ENCODE assay signal across 12 mouse cellular contexts in genomic region chr2:180500726-180501125, GRCm38 (mm10). TPM values are rescaled to one million over a fixed set of nuclear protein-coding genes. Genes with fewer than 3 reads are reported as not detected.
DNase-seq lines count a peak whose midpoint lies in the region; ATAC-seq lines count a peak whose summit lies in the region.
"Had no signal": no experiment of that assay in that cellular context is flagged by ENCODE, and none has a peak within 500 bp of the region (broad histone marks: within the 10 kb centered on the region; RNA-seq: fewer than 3 reads in every experiment).

No protein-coding gene starts in this region.

- no peak overlapping the region for H3K4me3 ChIP-seq in heart, embryonic 12.5 days
- H3K4me3 ChIP-seq in neural tube, embryonic 12.5 days, result no peak overlapping the region
- H3K4me3 ChIP-seq in hindbrain, embryonic 16.5 days (ENCODE audit: low read length), result peak overlapping the region; percentile 47
- H3K4me3 ChIP-seq in stomach, embryonic 16.5 days (replicated peaks; ENCODE audit: low read length), result peak overlapping the region; percentile 16; the same call in 1 of the 2 replicates
- H3K4me3 ChIP-seq: megakaryocyte, embryonic 14.5 days had no signal

- peaks cover 32% of the 10 kb centered on the region for H3K4me1 ChIP-seq in heart, embryonic 12.5 days (replicated peaks)
- H3K4me1 ChIP-seq in neural tube, embryonic 12.5 days, result peaks cover 25% of the 10 kb centered on the region
- H3K4me1 ChIP-seq in hindbrain, embryonic 16.5 days (ENCODE audit: control insufficient read depth, insufficient read depth, low read depth, low read length), result peaks cover 21% of the 10 kb centered on the region
- peaks cover 18% of the 10 kb centered on the region for H3K4me1 ChIP-seq in stomach, embryonic 16.5 days (ENCODE audit: control insufficient read depth, insufficient read depth, low read length)

- no peak for ATAC-seq in heart, embryonic 12.5 days (ENCODE audit: insufficient number of reproducible peaks, low FRiP score)
- ATAC-seq in neural tube, embryonic 12.5 days (ENCODE audit: low FRiP score, low read depth), result no peak
- no peak for ATAC-seq in hindbrain, embryonic 16.5 days
- no peak for ATAC-seq in stomach, embryonic 16.5 days (ENCODE audit: insufficient read depth, low FRiP score)

- H3K27me3 ChIP-seq in heart, embryonic 12.5 days (replicated peaks), result peaks cover 73% of the 10 kb centered on the region
- H3K27me3 ChIP-seq in neural tube, embryonic 12.5 days (replicated peaks), result peaks cover 41% of the 10 kb centered on the region
- H3K27me3 ChIP-seq in hindbrain, embryonic 16.5 days (replicated peaks; ENCODE audit: control insufficient read depth, insufficient read depth, low read length), result peaks cover 17% of the 10 kb centered on the region
- H3K27me3 ChIP-seq in stomach, embryonic 16.5 days (ENCODE audit: control insufficient read depth, insufficient read depth, low read length), result peaks cover 34% of the 10 kb centered on the region

- DNase-seq in heart, adult 9 months (ENCODE audit: low spot score in 2 of 2), result no peak
- DNase-seq in neural tube, embryonic 10.5 days (ENCODE audit: extremely low spot score, low spot score), result no peak
- no peak for DNase-seq in adrenal gland, adult 18-20 months (ENCODE audit: low spot score in 2 of 2)
- DNase-seq in layer of hippocampus, adult 11-12 months (ENCODE audit: low spot score), result no peak
- DNase-seq: heart, postnatal 36 days; layer of hippocampus, adult 9-11 months had no signal

- WGBS in heart, embryonic 12.5 days, result 33% methylated on average over 13 of the region's 13 CpGs
- WGBS in neural tube, embryonic 12.5 days, result 44% methylated on average over 13 of the region's 13 CpGs
- whole genome bisulfite sequencing in hindbrain, embryonic 16.5 days, result 29% methylated on average over 13 of the region's 13 CpGs
- WGBS in stomach, embryonic 16.5 days, result 36% methylated on average over 13 of the region's 13 CpGs

- H3K27ac ChIP-seq in heart, embryonic 12.5 days (ENCODE audit: poor library complexity, severe bottlenecking), result no peak overlapping the region
- H3K27ac ChIP-seq in neural tube, embryonic 12.5 days, result no peak overlapping the region
- no peak overlapping the region for H3K27ac ChIP-seq in hindbrain, embryonic 16.5 days (ENCODE audit: low read depth, low read length)
- H3K27ac ChIP-seq in stomach, embryonic 16.5 days (ENCODE audit: low read length), result peak overlapping the region; percentile 60

- no peak overlapping the region for H3K9ac ChIP-seq in heart, embryonic 12.5 days
- H3K9ac ChIP-seq in neural tube, embryonic 12.5 days, result no peak overlapping the region
- no peak overlapping the region; the same call in 1 of the 2 replicates for H3K9ac ChIP-seq in hindbrain, embryonic 16.5 days (ENCODE audit: low read depth, low read length)
- H3K9ac ChIP-seq in stomach, embryonic 16.5 days (ENCODE audit: low read length), result peak overlapping the region; percentile 31

- H3K9me3 ChIP-seq in heart, embryonic 12.5 days (replicated peaks), result no peaks in the 10 kb centered on the region
- no peaks in the 10 kb centered on the region for H3K9me3 ChIP-seq in neural tube, embryonic 12.5 days
- H3K9me3 ChIP-seq in hindbrain, embryonic 16.5 days (ENCODE audit: control insufficient read depth, low read length), result no peaks in the 10 kb centered on the region
- H3K9me3 ChIP-seq in stomach, embryonic 16.5 days (replicated peaks; ENCODE audit: control insufficient read depth, low read length), result no peaks in the 10 kb centered on the region
- H3K9me3 ChIP-seq: megakaryocyte, embryonic 14.5 days had no signal

- 0 out of 2 replicates have a peak overlapping the region, but pooled peaks have one; percentile 72 for H3K4me2 ChIP-seq in heart, embryonic 12.5 days
- H3K4me2 ChIP-seq in neural tube, embryonic 12.5 days (replicated peaks), result 0 out of 2 replicates have a peak overlapping the region, but pooled peaks have one; percentile 9
- peak overlapping the region; percentile 83 for H3K4me2 ChIP-seq in hindbrain, embryonic 16.5 days (ENCODE audit: low read length)
- H3K4me2 ChIP-seq in stomach, embryonic 16.5 days (ENCODE audit: low read depth, low read length), result peak overlapping the region; percentile 53

- H3K36me3 ChIP-seq in heart, embryonic 12.5 days, result no peaks in the 10 kb centered on the region
- H3K36me3 ChIP-seq in neural tube, embryonic 12.5 days, result no peaks in the 10 kb centered on the region
- H3K36me3 ChIP-seq in hindbrain, embryonic 16.5 days (ENCODE audit: control insufficient read depth, insufficient read depth, low read length), result no peaks in the 10 kb centered on the region
- H3K36me3 ChIP-seq in stomach, embryonic 16.5 days (ENCODE audit: control insufficient read depth, insufficient read depth, low read length), result no peaks in the 10 kb centered on the region

RNA-seq across cellular contexts. Expression of gene Ntsr1, which starts 0.9 kb away (rescaled TPM):
- polyA plus RNA-seq in heart, embryonic 12.5 days (2016; fragmentation: Nextera tagmentation; extraction: Ambion mirVana), result 0.80 and 0.94 TPM in 2 replicates
- 0.28 and 0.32 TPM in 2 replicates for polyA plus RNA-seq in neural tube, embryonic 12.5 days (2016; fragmentation: Nextera tagmentation; extraction: Ambion mirVana)
- polyA plus RNA-seq in hindbrain, embryonic 16.5 days (2015; fragmentation: Nextera tagmentation; extraction: Ambion mirVana), result 3.6 and 4.1 TPM in 2 replicates
- polyA plus RNA-seq in stomach, embryonic 16.5 days (2015; fragmentation: Nextera tagmentation; extraction: Ambion mirVana), result 0.34 and 0.59 TPM in 2 replicates
- not detected for total RNA-seq in adrenal gland, adult 18-20 months (2021)
- total RNA-seq: common myeloid progenitor, adult 5-6 weeks; heart, postnatal 36 days had no signal

RNA-seq across cellular contexts. Expression of gene Slco4a1, which starts 44.7 kb away (rescaled TPM):
- 0.51 and 0.67 TPM in 2 replicates for polyA plus RNA-seq in heart, embryonic 12.5 days (2016; fragmentation: Nextera tagmentation; extraction: Ambion mirVana)
- polyA plus RNA-seq in neural tube, embryonic 12.5 days (2016; fragmentation: Nextera tagmentation; extraction: Ambion mirVana), result 6.0 and 7.8 TPM in 2 replicates
- polyA plus RNA-seq in hindbrain, embryonic 16.5 days (2015; fragmentation: Nextera tagmentation; extraction: Ambion mirVana), result 2.7 and 3.0 TPM in 2 replicates
- polyA plus RNA-seq in stomach, embryonic 16.5 days (2015; fragmentation: Nextera tagmentation; extraction: Ambion mirVana), result 4.0 and 6.9 TPM in 2 replicates
- 1 to 10 TPM; 1.9 to 2.7 TPM for total RNA-seq in adrenal gland, adult 18-20 months (2021)

Comparison
In these comparisons a context has a peak if more than half of its experiments do, and no peak if none do; other contexts are left out.
1. H3K4me2 ChIP-seq: peak in every context shown above with its lines; median percentile 83 in hindbrain, embryonic 16.5 days; 72 in heart, embryonic 12.5 days; 53 in stomach, embryonic 16.5 days; 9 in neural tube, embryonic 12.5 days.
2. H3K4me3 ChIP-seq: peak in hindbrain, embryonic 16.5 days (single experiment) and stomach, embryonic 16.5 days (single experiment); none in heart, embryonic 12.5 days (single experiment) and neural tube, embryonic 12.5 days (single experiment).